Mouse (Mus musculus) liver, embryonic 12.5 days (tissue): ENCODE results near the gene Lyrm1. TPM values are rescaled to one million over a fixed set of nuclear protein-coding genes. Genes with fewer than 3 reads are reported as not detected.

Experiments
- ATAC-seq: fragments of 200-750 bp; cut with Nextera tagmentation; 2 replicates; pipeline ENCODE4 v1.8.0; 2017; ENCODE audit warnings: moderate number of reproducible peaks, mild to moderate bottlenecking, moderate library complexity
- H3K27ac ChIP-seq: fragments of 300-500 bp; sonication (generic); 2 replicates; pipeline ENCODE4 v1.5.1; 2016; ENCODE audit warnings: mild to moderate bottlenecking
- H3K27me3 ChIP-seq: fragments of 300-500 bp; sonication (generic); replicated peaks from 2 replicates; pipeline ENCODE4 v1.6.1; 2016; ENCODE audit warnings: mild to moderate bottlenecking, moderate library complexity
- H3K36me3 ChIP-seq: fragments of 300-500 bp; sonication (generic); 2 replicates; pipeline ENCODE4 v1.6.1; 2016; ENCODE audit warnings: mild to moderate bottlenecking, moderate library complexity
- H3K4me1 ChIP-seq: fragments of 300-500 bp; sonication (generic); 2 replicates; pipeline ENCODE4 v1.6.1; 2016
- H3K4me2 ChIP-seq: fragments of 300-500 bp; sonication (generic); 2 replicates; pipeline ENCODE4 v1.6.1; 2016; ENCODE audit warnings: mild to moderate bottlenecking, moderate library complexity
- H3K4me3 ChIP-seq: fragments of 300-500 bp; sonication (generic); 2 replicates; pipeline ENCODE4 v1.5.1; 2016; ENCODE audit warnings: mild to moderate bottlenecking, moderate library complexity
- H3K9ac ChIP-seq: fragments of 300-500 bp; sonication (generic); 2 replicates; pipeline ENCODE4 v1.6.1; 2016; ENCODE audit warnings: mild to moderate bottlenecking, moderate library complexity
- H3K9me3 ChIP-seq: fragments of 300-500 bp; sonication (generic); replicated peaks from 2 replicates; pipeline ENCODE4 v1.6.1; 2016; ENCODE audit warnings: mild to moderate bottlenecking, moderate library complexity
- WGBS: fragments of 180-500 bp; shearing (Covaris S2); methylation state at CpG from one replicate; pipeline ENCODE4 v1.1.7; 2016; ENCODE audit not compliant: insufficient replicate concordance; 5-methylcytosine and 5-hydroxymethylcytosine counted together
- polyA plus RNA-seq: library from polyadenylated mRNA; unstranded; fragments of >200 nt; fragmentation: Nextera tagmentation; extraction: Ambion mirVana; gene quantifications from 2 replicates; pipeline ENCODE4 v1.2.1, GENCODE M21; 2016

The Lyrm1 gene
- polyA plus RNA-seq, 1 experiment from 2014 or later, result 4.6 TPM

GRCm38 (mm10) chr7:119937036-119937435, 41.4 kb downstream of the Lyrm1 start:
- H3K4me3 ChIP-seq, result no peak overlapping the region
- H3K4me2 ChIP-seq, result no peak overlapping the region
- no peaks in the 10 kb centered on the region for H3K9me3 ChIP-seq
- no peak overlapping the region for H3K27ac ChIP-seq
- no peak overlapping the region for H3K9ac ChIP-seq
- H3K27me3 ChIP-seq, result no peaks in the 10 kb centered on the region
- ATAC-seq, result no peak
- no peaks in the 10 kb centered on the region for H3K36me3 ChIP-seq
- H3K4me1 ChIP-seq, result no peaks in the 10 kb centered on the region
- WGBS, result 57% methylated on average over 5 of the region's 5 CpGs

GRCm38 (mm10) chr7:119941569-119941968, 45.9 kb downstream of the Lyrm1 start:
- H3K9ac ChIP-seq, result no peak overlapping the region
- no peaks in the 10 kb centered on the region for H3K27me3 ChIP-seq
- no peak for ATAC-seq
- H3K9me3 ChIP-seq, result no peaks in the 10 kb centered on the region
- no peaks in the 10 kb centered on the region for H3K4me1 ChIP-seq
- 43% methylated on average over 2 of the region's 2 CpGs for WGBS
- no peak overlapping the region for H3K27ac ChIP-seq
- H3K4me3 ChIP-seq, result no peak overlapping the region
- H3K4me2 ChIP-seq, result no peak overlapping the region
- H3K36me3 ChIP-seq, result no peaks in the 10 kb centered on the region

DNA sequence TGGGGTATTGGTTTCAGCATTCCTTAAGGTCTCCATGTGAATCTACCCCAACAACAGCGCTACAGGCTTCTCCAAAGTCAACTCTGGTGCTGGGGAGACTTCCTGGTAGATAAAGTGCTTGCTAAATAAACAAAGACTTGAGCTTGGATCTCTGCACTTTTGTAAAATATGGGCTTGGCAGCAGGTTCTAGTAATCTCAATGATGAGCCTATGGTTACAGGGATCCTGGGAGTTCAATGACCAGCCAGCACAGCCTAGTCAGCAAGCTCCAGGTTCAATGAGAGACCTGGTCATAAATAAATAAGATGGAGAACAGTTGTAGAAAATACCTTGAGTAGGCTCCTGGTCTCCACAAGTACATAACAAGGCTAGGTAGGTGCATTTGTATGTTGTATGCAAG, 58.4 kb downstream of the Lyrm1 start:
- no peak overlapping the region for H3K27ac ChIP-seq
- H3K9ac ChIP-seq, result no peak overlapping the region
- ATAC-seq, result no peak
- H3K4me2 ChIP-seq, result no peak overlapping the region
- no peaks in the 10 kb centered on the region for H3K4me1 ChIP-seq
- no peaks in the 10 kb centered on the region for H3K9me3 ChIP-seq
- no peak overlapping the region for H3K4me3 ChIP-seq
- no peaks in the 10 kb centered on the region for H3K36me3 ChIP-seq
- 50% methylated on average over 1 of the region's 1 CpGs for WGBS
- H3K27me3 ChIP-seq, result no peaks in the 10 kb centered on the region

GRCm38 (mm10) chr7:119957421-119957820, 61.8 kb downstream of the Lyrm1 start:
- Histone ChIP-seq H3K36me3 (no peaks in the 10 kb centered on the region), H3K4me2 (no peak overlapping the region), H3K4me3 (no peak overlapping the region), H3K4me1 (no peaks in the 10 kb centered on the region), H3K9ac (no peak overlapping the region), H3K9me3 (no peaks in the 10 kb centered on the region), H3K27ac (no peak overlapping the region), H3K27me3 (no peaks in the 10 kb centered on the region)
- no peak for ATAC-seq

GRCm38 (mm10) chr7:119959091-119959490, 63.4 kb downstream of the Lyrm1 start:
- Histone ChIP-seq H3K4me3 (no peak overlapping the region), H3K9ac (no peak overlapping the region), H3K4me1 (no peaks in the 10 kb centered on the region), H3K36me3 (no peaks in the 10 kb centered on the region), H3K27ac (no peak overlapping the region), H3K27me3 (no peaks in the 10 kb centered on the region), H3K4me2 (no peak overlapping the region), H3K9me3 (no peaks in the 10 kb centered on the region)
- no peak for ATAC-seq
- 35% methylated on average over 4 of the region's 4 CpGs for WGBS

GRCm38 (mm10) chr7:119959491-119959890, 63.8 kb downstream of the Lyrm1 start:
- ATAC-seq, result no peak

DNA sequence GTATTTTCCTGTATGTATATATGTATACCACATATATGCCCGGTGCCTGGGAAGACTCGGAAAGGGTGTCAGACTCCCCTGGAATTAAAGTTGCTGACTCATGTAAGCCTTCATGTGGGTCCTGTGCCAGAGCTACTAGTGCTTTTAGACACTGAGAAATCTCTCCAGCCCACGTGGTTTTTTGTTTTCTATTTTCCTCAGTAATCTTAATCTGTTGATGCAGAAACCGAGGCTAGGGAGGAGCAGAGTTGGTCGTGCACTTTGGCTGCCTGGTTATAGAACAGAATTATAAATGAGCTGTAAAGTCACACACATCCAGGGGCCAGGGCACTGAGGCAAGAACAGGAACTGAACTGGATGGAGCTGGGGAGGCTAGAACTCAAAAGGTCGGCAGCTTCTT, 64.3 kb downstream of the Lyrm1 start:
- 55% methylated on average over 6 of the region's 6 CpGs for WGBS

More at GRCm38 (mm10) chr7:119959491-119959890, 63.8 kb downstream of the Lyrm1 start:
- Histone ChIP-seq H3K27me3 (no peaks in the 10 kb centered on the region), H3K27ac (no peak overlapping the region), H3K4me2 (no peak overlapping the region), H3K36me3 (no peaks in the 10 kb centered on the region), H3K9ac (no peak overlapping the region), H3K4me1 (no peaks in the 10 kb centered on the region), H3K4me3 (no peak overlapping the region), H3K9me3 (no peaks in the 10 kb centered on the region)
- WGBS, result 65% methylated on average over 4 of the region's 4 CpGs

DNA sequence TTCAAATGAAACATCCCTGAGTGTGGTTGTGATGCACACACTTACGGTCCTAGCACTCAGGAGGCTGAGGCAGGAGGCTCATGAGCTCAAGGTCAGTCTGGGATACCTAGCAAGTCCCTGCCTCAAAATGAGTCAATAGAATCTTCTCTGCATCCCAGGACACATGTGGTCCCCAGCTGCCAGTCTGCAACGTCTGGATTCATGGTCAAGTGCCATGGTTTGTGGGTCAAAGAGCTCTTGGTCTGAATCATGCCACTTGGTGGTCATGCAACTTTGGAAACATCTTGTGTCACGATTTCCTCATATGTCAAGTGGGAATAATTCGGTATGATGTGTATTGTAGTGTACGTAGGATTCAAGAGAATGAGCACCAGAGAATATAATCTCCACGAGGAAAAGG, 64.9 kb downstream of the Lyrm1 start:
- no peaks in the 10 kb centered on the region for H3K36me3 ChIP-seq
- H3K9me3 ChIP-seq, result no peaks in the 10 kb centered on the region
- H3K9ac ChIP-seq, result no peak overlapping the region
- no peak overlapping the region for H3K4me2 ChIP-seq
- H3K27ac ChIP-seq, result no peak overlapping the region
- no peaks in the 10 kb centered on the region for H3K4me1 ChIP-seq
- no peak overlapping the region for H3K4me3 ChIP-seq
- 60% methylated on average over 6 of the region's 6 CpGs for WGBS
- no peak for ATAC-seq
- no peaks in the 10 kb centered on the region for H3K27me3 ChIP-seq

More for the DNA sequence above, 64.3 kb downstream of the Lyrm1 start:
- no peak for ATAC-seq
- Histone ChIP-seq H3K9me3 (no peaks in the 10 kb centered on the region), H3K4me1 (no peaks in the 10 kb centered on the region), H3K27me3 (no peaks in the 10 kb centered on the region), H3K36me3 (no peaks in the 10 kb centered on the region), H3K4me3 (no peak overlapping the region), H3K9ac (no peak overlapping the region), H3K4me2 (no peak overlapping the region), H3K27ac (no peak overlapping the region)

DNA sequence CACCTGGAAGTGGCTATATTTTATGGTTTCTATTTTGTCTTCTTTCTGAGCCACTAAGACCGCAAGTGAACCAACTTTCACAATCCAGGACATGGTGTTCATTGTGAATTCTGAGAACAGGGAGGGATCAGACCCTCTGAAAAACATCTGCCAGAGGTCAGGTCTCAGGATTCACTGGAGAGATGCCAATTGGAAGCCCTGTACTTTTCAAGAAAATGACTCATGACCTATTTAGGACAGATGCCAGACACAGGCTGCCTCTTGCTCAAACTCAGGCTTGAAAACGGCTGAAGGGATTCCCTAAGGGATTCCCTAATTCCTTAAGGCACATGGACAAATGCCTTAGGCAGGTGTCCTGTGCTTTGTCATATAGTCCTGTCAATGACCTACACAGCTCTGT, 65.4 kb downstream of the Lyrm1 start:
- no peaks in the 10 kb centered on the region for H3K4me1 ChIP-seq

DNA sequence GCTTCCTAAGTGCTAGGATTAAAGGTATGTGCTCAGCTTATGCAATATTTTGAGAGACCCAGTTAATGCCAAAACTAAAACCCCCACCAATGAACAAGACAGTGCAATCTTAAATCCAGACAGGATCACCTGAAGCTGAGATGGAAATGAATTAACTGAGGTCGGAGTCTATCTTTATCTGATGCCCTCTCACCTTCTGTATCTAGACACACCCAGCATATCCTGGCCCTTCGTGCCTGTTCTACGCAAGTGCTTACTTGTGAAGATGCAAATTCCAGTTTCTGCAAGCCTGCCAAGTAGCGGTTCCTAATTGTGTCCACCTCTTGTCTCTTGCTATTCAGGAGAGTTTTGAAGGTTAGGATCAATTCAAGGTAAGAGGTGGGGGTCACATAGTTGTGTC, 69.5 kb downstream of the Lyrm1 start:
- WGBS, result 71% methylated on average over 4 of the region's 4 CpGs
- Histone ChIP-seq H3K27me3 (no peaks in the 10 kb centered on the region), H3K27ac (no peak overlapping the region), H3K36me3 (no peaks in the 10 kb centered on the region), H3K4me2 (no peak overlapping the region), H3K4me3 (no peak overlapping the region), H3K9ac (no peak overlapping the region), H3K4me1 (no peaks in the 10 kb centered on the region), H3K9me3 (no peaks in the 10 kb centered on the region)
- no peak for ATAC-seq

More for the DNA sequence above, 65.4 kb downstream of the Lyrm1 start:
- ATAC-seq, result no peak
- Histone ChIP-seq H3K4me2 (no peak overlapping the region), H3K36me3 (no peaks in the 10 kb centered on the region), H3K4me3 (no peak overlapping the region), H3K9me3 (no peaks in the 10 kb centered on the region), H3K9ac (no peak overlapping the region), H3K27ac (no peak overlapping the region), H3K27me3 (no peaks in the 10 kb centered on the region)
- 67% methylated on average over 2 of the region's 2 CpGs for WGBS

- H3K36me3 ChIP-seq, result no peaks in the 10 kb centered on the region
- H3K27ac ChIP-seq, result no peak overlapping the region
- H3K9ac ChIP-seq, result no peak overlapping the region
- no peaks in the 10 kb centered on the region for H3K9me3 ChIP-seq
- 69% methylated on average over 9 of the region's 9 CpGs for WGBS
- no peak overlapping the region for H3K4me2 ChIP-seq
- H3K4me3 ChIP-seq, result no peak overlapping the region
- H3K27me3 ChIP-seq, result no peaks in the 10 kb centered on the region
- no peaks in the 10 kb centered on the region for H3K4me1 ChIP-seq
- ATAC-seq, result no peak
Observed at GRCm38 (mm10) chr7:119965651-119966395, 70.2 kb downstream of the Lyrm1 start.

- Histone ChIP-seq H3K4me3 (no peak overlapping the region), H3K27me3 (no peaks in the 10 kb centered on the region), H3K9ac (no peak overlapping the region), H3K9me3 (no peaks in the 10 kb centered on the region), H3K4me2 (no peak overlapping the region), H3K36me3 (no peaks in the 10 kb centered on the region), H3K4me1 (no peaks in the 10 kb centered on the region), H3K27ac (no peak overlapping the region)
- 37% methylated on average over 2 of the region's 2 CpGs for WGBS
- ATAC-seq, result no peak
Observed at GRCm38 (mm10) chr7:119969320-119969719, 73.7 kb downstream of the Lyrm1 start.

DNA sequence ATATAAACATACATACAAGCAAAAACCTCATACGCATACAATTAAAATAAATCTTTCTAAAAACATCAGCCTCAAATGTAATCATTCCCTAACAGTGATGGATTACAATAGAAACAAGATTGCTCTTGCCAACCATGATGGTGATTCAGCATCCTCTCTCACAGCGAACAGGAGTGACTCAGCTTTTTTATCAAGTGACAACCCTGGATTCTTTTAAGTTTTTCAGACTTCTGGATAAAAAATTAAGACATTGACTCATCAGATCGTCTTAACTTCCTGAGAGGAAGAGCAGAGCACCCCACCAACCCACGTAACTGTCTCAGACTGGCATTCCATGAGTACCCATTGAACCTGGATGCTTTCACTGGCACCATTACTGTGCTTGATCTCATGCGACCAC, 78.6 kb downstream of the Lyrm1 start:
- WGBS, result 57% methylated on average over 5 of the region's 5 CpGs

More for the DNA sequence above, 78.6 kb downstream of the Lyrm1 start:
- Histone ChIP-seq H3K27me3 (no peaks in the 10 kb centered on the region), H3K4me1 (no peaks in the 10 kb centered on the region), H3K36me3 (no peaks in the 10 kb centered on the region), H3K4me2 (no peak overlapping the region), H3K27ac (no peak overlapping the region), H3K4me3 (no peak overlapping the region), H3K9ac (no peak overlapping the region), H3K9me3 (no peaks in the 10 kb centered on the region)
- no peak for ATAC-seq
